Mouse (Mus musculus) NIH3T3 (cell line): ENCODE data around the gene Cage1.
A peak's percentile ranks its signal among the peaks of the same experiment; 100 is the strongest.

Experiments used
- DNase-seq: peaks from one replicate; pipeline ENCODE4 v3.0.0-alpha.2; 2012; ENCODE audit warnings: low read depth

Gene Cage1

GRCm38 (mm10) chr13:37965126-37965914, 71.5 kb downstream of the Cage1 start:
- DNase-seq: no peak

GRCm38 (mm10) chr13:37964128-37965087, 72.5 kb downstream of the Cage1 start:
- no peak for DNase-seq

GRCm38 (mm10) chr13:37963354-37964007, 73.4 kb downstream of the Cage1 start:
- peak; percentile 94 for DNase-seq

GRCm38 (mm10) chr13:37962541-37962940, 74.3 kb downstream of the Cage1 start:
- no peak for DNase-seq

- DNase-seq: no peak
Observed at GRCm38 (mm10) chr13:37959936-37960335, 76.9 kb downstream of the Cage1 start.

- DNase-seq: no peak
Observed at GRCm38 (mm10) chr13:37959239-37959907, 77.5 kb downstream of the Cage1 start.

- DNase-seq: no peak
Observed at GRCm38 (mm10) chr13:37958498-37959238, 78.2 kb downstream of the Cage1 start.
